Mouse (Mus musculus) midbrain, embryonic 10.5 days (tissue): ENCODE data around the gene Ndufa1. TPM values are rescaled to one million over a fixed set of nuclear protein-coding genes. Genes with fewer than 3 reads are reported as not detected.
A peak's percentile ranks its signal among the peaks of the same experiment; 100 is the strongest.
"Not testable (repeated sequence)": the region's sequence is repeated elsewhere in the genome, so short reads cannot be mapped to it uniquely, and the experiment has no call there.

ENCODE experiments used
- DNase-seq: peaks from one replicate; pipeline ENCODE4 v3.0.0-alpha.2; 2017; ENCODE audit warnings: low spot score
- H3K27ac ChIP-seq: fragments of 300-500 bp; sonication (generic); replicated peaks from 2 replicates; pipeline ENCODE4 v1.5.1; 2016; ENCODE audit warnings: mild to moderate bottlenecking
- H3K27me3 ChIP-seq: fragments of 300-500 bp; sonication (generic); 2 replicates; pipeline ENCODE4 v1.6.1; 2016; ENCODE audit warnings: low read depth, mild to moderate bottlenecking; ENCODE audit not compliant: poor library complexity, severe bottlenecking
- H3K36me3 ChIP-seq: fragments of 300-500 bp; sonication (generic); 2 replicates; pipeline ENCODE4 v1.6.1; 2016; ENCODE audit warnings: mild to moderate bottlenecking, moderate library complexity
- H3K4me1 ChIP-seq: fragments of 300-500 bp; sonication (generic); 2 replicates; pipeline ENCODE4 v1.6.1; 2016
- H3K4me3 ChIP-seq: fragments of 300-500 bp; sonication (generic); 2 replicates; pipeline ENCODE4 v1.5.1; 2016; ENCODE audit warnings: mild to moderate bottlenecking, moderate library complexity
- H3K9me3 ChIP-seq: fragments of 300-500 bp; sonication (generic); replicated peaks from 2 replicates; pipeline ENCODE4 v1.6.1; 2016; ENCODE audit warnings: mild to moderate bottlenecking
- WGBS: fragments of 180-500 bp; shearing (Covaris S2); methylation state at CpG from one replicate; pipeline ENCODE4 v1.1.7; 2016; 5-methylcytosine and 5-hydroxymethylcytosine counted together
- polyA plus RNA-seq: library from polyadenylated mRNA; unstranded; fragments of >200 nt; fragmentation: Nextera tagmentation; extraction: Ambion mirVana; gene quantifications from 2 replicates; pipeline ENCODE4 v1.2.1, GENCODE M21; 2016

Ndufa1 gene
- polyA plus RNA-seq, 1 experiment from 2014 or later: 401 TPM

DNA sequence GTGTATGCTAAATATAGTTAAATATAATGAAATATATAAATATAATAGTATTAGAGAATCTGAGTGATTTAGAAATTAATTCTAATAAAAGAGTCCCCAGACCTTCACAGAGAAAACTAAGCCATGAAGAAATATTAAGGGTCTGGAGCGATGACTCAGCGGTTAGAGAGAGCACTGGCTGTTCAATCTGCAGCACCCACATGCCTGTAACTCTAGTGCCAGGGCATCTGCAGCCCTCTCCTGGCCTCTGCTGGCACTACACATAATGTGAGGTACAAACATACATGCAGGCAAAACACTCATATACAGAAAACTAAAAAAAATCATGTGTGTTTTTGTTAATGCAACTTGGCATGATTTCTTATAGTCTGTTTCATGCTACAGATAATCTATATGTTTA lies 46.0 kb downstream of the Ndufa1 start:
- WGBS: 95% methylated on average over 2 of the region's 2 CpGs
- H3K4me1 ChIP-seq: no peaks in the 10 kb centered on the region
- H3K36me3 ChIP-seq: peaks cover 49% of the 10 kb centered on the region
- no peaks in the 10 kb centered on the region for H3K27me3 ChIP-seq
- DNase-seq: peak; percentile 13
- no peak overlapping the region for H3K4me3 ChIP-seq
- H3K27ac ChIP-seq: no peak overlapping the region
- no peaks in the 10 kb centered on the region for H3K9me3 ChIP-seq

DNA sequence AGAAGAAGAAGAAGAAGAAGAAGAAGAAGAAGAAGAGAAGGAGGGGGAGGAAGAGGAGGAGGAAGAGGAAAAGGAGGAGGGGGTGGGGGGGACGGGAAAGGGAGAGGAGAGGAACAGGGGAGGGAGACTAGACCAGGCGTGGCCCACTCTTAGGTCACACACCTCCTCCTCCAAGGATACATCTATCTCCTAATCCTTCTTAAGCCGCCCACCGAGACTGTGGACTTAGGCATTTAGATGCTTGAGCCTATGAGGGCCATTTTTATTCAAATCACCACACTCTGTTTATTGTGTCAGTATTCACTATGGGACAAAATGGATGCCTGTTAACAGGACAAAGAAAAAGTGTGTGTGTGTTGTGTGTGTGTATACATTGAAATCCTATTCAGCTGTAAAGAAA lies 46.5 kb downstream of the Ndufa1 start:
- not testable (repeated sequence) for H3K27me3 ChIP-seq, DNase-seq, H3K27ac ChIP-seq, H3K4me1 ChIP-seq, H3K9me3 ChIP-seq, H3K4me3 ChIP-seq
- WGBS: 25% methylated on average over 1 of the region's 4 CpGs
- H3K36me3 ChIP-seq: peaks cover 50% of the 10 kb centered on the region

DNA sequence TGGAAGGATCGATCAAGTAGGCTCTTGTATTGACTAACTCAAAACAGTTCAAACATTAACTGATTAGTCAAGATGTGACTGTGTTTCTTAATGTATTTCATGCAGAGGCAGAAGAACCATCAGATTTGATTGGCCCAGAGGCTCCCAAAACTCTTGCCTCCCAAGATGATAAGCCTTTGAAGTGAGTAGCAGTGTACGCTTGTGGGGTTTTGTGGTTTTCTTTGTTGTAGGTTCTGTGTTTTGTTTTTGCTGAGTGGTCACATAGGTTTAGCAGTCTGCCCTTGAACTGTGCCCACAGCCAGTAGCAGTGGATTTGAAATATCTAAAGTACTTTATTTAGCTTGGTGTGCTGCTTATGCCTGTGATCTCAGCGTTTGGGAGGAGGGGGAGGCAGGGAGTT lies 49.2 kb downstream of the Ndufa1 start:
- H3K27ac ChIP-seq: no peak overlapping the region
- H3K36me3 ChIP-seq: peaks cover 67% of the 10 kb centered on the region
- H3K4me1 ChIP-seq: no peaks in the 10 kb centered on the region
- no peaks in the 10 kb centered on the region for H3K9me3 ChIP-seq
- no peaks in the 10 kb centered on the region for H3K27me3 ChIP-seq
- WGBS: 90% methylated on average over 3 of the region's 3 CpGs
- H3K4me3 ChIP-seq: no peak overlapping the region
- no peak for DNase-seq

Other genes with a start within 250 kb of the Ndufa1 start
- 32.3 and 39.8 TPM in 2 replicates for gene Sept6, start 199.4 kb downstream of the Ndufa1 start, polyA plus RNA-seq
- gene Sowahd, start 142.3 kb downstream of the Ndufa1 start, polyA plus RNA-seq: not detected in 2 replicates
- 366 and 467 TPM in 2 replicates for gene Rpl39, start 105.8 kb downstream of the Ndufa1 start, polyA plus RNA-seq
- 19.3 and 20.8 TPM in 2 replicates for gene Upf3b, start 80.8 kb downstream of the Ndufa1 start, polyA plus RNA-seq
- 19.8 and 20.7 TPM in 2 replicates for gene Nkap, start 64.4 kb downstream of the Ndufa1 start, polyA plus RNA-seq
- gene Akap14, start 22.3 kb downstream of the Ndufa1 start, polyA plus RNA-seq: 0.15 and 0.31 TPM in 2 replicates
- gene Rnf113a1, start 82 bp upstream of the Ndufa1 start, polyA plus RNA-seq: 13.0 and 14.1 TPM in 2 replicates
- not detected in 2 replicates for gene Gm9, start 19.9 kb upstream of the Ndufa1 start, polyA plus RNA-seq
- gene Rhox1, start 31.1 kb upstream of the Ndufa1 start, polyA plus RNA-seq: not detected in 2 replicates
- gene Rhox2a, start 53.8 kb upstream of the Ndufa1 start, polyA plus RNA-seq: 0.26 TPM in 1 of 2 replicates, not detected in the other
- not detected in 2 replicates for gene Rhox3a, start 58.8 kb upstream of the Ndufa1 start, polyA plus RNA-seq
- gene Rhox4a, start 74.2 kb upstream of the Ndufa1 start, polyA plus RNA-seq: not detected in 2 replicates
- not detected in 2 replicates for gene Rhox3a2, start 188.9 kb upstream of the Ndufa1 start, polyA plus RNA-seq
- 0.20 and 0.21 TPM in 2 replicates for gene Rhox4a2, start 199.7 kb upstream of the Ndufa1 start, polyA plus RNA-seq
- gene Rhox2b, start 220.9 kb upstream of the Ndufa1 start, polyA plus RNA-seq: not detected in 2 replicates
- gene Rhox4b, start 241.3 kb upstream of the Ndufa1 start, polyA plus RNA-seq: 0.20 and 0.48 TPM in 2 replicates